8 mouse cellular contexts compared by ENCODE assay signal in genomic region chr16:77166722-77167121, GRCm38 (mm10).
DNase-seq lines count a peak whose midpoint lies in the region.

No protein-coding gene starts in this region.

- intact Hi-C loops in heart, postnatal 36 days (cut with DNase I): loop anchor here (5.0 kb wide), 1 partner anchor 276 kb away; no protein-coding TSS in a partner anchor
- intact Hi-C loops in left cerebral cortex, postnatal 25 days (cut with DNase I): no loop called here

- DNase-seq in heart, postnatal 36 days: peak; percentile 7 to 59
- no peak for DNase-seq in heart, adult 8-10 months (ENCODE audit: low spot score)
- peak; percentile 22 for DNase-seq in ovary, postnatal 36 days (ENCODE audit: low spot score)
- no peak for DNase-seq in ovary, adult 18-20 months (ENCODE audit: low spot score)
- peak; percentile 8 for DNase-seq in adrenal gland, adult 2 months
- DNase-seq in lung, postnatal 36 days: peak; percentile 42
- no peak for DNase-seq in left cerebral cortex, postnatal 25 days (ENCODE audit: low spot score in 2 of 2)
- DNase-seq in spleen, postnatal 4 days (ENCODE audit: low spot score in 2 of 2): no peak

Comparison
In these comparisons a context has a peak if more than half of its experiments do, and no peak if none do; other contexts are left out.
1. DNase-seq: peak in heart, postnatal 36 days (2 of 2), ovary, postnatal 36 days (single experiment), adrenal gland, adult 2 months (single experiment) and lung, postnatal 36 days (single experiment); none in heart, adult 8-10 months (single experiment), ovary, adult 18-20 months (single experiment), left cerebral cortex, postnatal 25 days (0 of 2) and spleen, postnatal 4 days (0 of 2).